Mouse (Mus musculus) brain, embryonic 14.5 days (tissue): ENCODE data around the gene Tfpi.

Experiments used
- CTCF ChIP-seq: fragments of 200-500 bp; IDR thresholded peaks from 2 replicates; pipeline ENCODE4 v1.5.1; 2012; ENCODE audit warnings: inconsistent platforms, mild to moderate bottlenecking, moderate library complexity, borderline replicate concordance; ENCODE audit not compliant: insufficient read depth, insufficient read length; ENCODE audit errors: extremely low read depth
- POLR2A ChIP-seq: fragments of 200-500 bp; IDR thresholded peaks from 2 replicates; pipeline ENCODE4 v1.6.1; 2012; ENCODE audit warnings: mild to moderate bottlenecking, inconsistent platforms, borderline replicate concordance; ENCODE audit not compliant: poor library complexity, insufficient read depth, insufficient read length, severe bottlenecking; ENCODE audit errors: extremely low read depth

- no peak for TF ChIP-seq CTCF
- no peak for TF ChIP-seq POLR2A
These were observed 11.2 kb upstream of the Tfpi start for GRCm38 (mm10) chr2:84487705-84488291.
